Mouse (Mus musculus): ENCODE results near the gene Mvb12b.

GRCm38 (mm10) chr2:33774106-33774505, 113.6 kb downstream of the Mvb12b start:
- TF ChIP-seq MAFK (IDR thresholded peaks at IDR 0.05; ENCODE audit: insufficient read depth, low read depth, low read length) (no peak), CHD2 (IDR thresholded peaks at IDR 0.05; ENCODE audit: low read depth, low read length) (no peak), ZC3H11A (IDR thresholded peaks at IDR 0.05; ENCODE audit: borderline replicate concordance, low read depth, low read length) (no peak)
